Mouse (Mus musculus) heart, adult 8-10 months (tissue): ENCODE measurements around the gene Zfp524. TPM values are rescaled to one million over a fixed set of nuclear protein-coding genes. Genes with fewer than 3 reads are reported as not detected.
"Not testable (repeated sequence)": the region's sequence is repeated elsewhere in the genome, so short reads cannot be mapped to it uniquely, and the experiment has no call there.

Source experiments
- DNase-seq: peaks from one replicate; pipeline ENCODE4 v3.0.0; 2022; ENCODE audit warnings: low spot score
- total RNA-seq, 4 experiments: library from RNA; stranded (reverse); gene quantifications; 2 replicates each; pipeline ENCODE4 v1.2.4; 2022

Zfp524 gene
- total RNA-seq, 4 experiments from 2014 or later = 7.2 to 12.1 (median 9.5) TPM

GRCm38 (mm10) chr7:5016057-5016456 is 1.8 kb downstream of the Zfp524 start:
- no peak for DNase-seq

DNA sequence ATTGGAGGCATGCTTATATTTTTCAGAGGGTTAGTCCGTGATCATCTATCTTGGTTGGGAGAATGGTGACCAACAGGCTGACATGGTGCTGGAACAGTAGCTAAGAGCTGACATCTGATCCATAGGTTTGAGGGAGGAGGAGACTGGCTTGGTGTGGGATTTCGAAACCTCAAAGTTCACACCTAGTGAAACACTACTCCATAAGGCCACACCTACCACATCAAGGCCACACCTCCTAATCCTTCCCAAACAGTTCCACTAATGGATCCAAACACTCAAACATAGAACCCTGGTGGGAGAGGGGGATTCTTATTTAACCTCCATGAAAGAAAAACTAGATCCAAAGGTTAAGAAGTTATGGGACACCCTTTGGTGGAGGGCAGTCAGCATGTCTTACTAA is 2.7 kb downstream of the Zfp524 start:
- no peak for DNase-seq

DNA sequence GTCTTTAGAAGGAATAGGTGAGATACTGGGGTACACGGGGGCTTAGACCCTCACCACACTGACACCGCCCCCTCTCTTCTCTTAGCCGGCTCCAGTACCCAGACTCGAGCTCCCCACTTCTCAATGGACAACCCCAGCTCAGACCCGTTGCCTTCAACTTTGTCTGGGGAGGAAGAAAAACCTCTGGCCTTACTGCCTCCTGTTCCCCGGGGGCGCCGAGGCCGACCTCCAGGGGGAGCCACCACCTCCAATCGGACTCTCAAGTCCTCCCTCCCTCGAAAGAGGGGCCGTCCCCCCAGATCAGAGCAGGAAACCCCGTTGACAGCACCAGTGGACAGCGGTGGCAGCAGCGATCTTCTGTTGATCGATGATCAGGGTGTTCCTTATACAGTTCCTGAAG is 3.1 kb downstream of the Zfp524 start:
- no peak for DNase-seq

DNA sequence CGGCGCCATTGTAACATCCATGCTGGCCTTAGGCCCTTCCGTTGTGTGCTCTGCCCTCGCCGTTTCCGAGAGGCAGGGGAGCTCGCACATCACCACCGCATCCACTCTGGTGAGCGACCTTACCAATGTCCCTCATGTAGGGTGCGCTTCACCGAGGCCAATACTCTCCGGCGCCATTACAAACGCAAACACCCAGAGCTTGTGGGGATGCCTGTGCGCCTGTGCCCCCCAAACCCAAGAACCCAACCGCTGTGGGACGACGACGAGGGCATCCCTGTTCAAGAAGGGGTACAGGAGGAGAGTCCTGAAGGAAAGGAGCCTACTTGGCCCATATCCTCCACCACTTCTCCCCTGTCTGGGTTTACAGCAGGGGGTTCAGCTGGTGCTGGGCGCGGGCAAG is 3.7 kb downstream of the Zfp524 start:
- no peak for DNase-seq

DNA sequence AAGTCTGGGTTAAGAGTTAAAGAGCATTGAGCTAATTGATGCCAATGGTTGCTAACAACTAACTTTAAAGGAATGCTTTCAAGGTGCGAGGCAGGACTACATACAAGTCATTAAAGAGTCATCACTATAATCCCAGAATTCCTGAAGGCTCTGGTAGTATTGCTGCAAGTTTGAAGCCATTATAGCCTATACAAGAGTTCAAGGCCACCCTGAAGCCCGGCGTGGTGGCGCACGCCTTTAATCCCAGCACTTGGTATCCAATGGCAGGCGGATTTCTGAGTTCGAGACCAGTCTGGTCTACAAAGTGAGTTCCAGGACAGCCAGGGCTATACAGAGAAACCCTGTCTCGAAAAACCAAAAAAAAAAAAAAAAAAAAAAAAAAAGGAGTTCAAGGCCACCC is 5.4 kb downstream of the Zfp524 start:
- DNase-seq = not testable (repeated sequence)

DNA sequence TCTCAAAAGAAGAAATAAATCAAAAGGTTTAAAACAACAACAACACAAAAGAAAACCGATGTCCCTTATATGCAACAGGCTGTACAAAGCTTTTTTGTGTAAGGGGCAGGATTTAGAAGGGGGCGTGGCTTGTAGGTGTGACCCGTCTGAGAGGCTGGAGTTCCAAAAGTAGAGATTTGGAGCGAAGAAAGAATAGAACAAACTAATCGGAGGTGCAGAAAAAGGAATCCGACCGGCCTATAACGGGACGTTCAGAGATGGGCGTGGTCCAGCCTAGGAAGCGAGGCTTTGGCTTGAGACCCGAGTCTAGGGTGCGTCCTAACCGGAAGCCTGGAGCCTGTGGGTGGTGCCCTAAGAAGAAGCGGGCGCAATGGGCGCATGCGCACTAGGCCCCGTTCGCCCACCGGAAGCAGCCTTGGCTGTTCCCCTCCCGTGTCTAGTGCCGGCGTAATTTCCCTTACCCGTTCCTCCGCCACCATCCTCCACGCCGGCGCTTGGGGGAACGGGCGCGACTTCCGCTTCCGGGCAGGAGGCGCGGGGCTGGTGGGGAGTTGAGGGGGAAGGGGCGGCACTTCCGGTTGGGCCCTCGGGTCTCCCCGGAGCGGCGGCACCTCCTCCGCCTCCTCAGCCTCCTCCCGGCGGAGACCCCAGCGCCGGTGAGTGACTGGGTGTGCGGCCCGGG is 5.9 kb downstream of the Zfp524 start, which contains the start of the genes Zfp865 and Ccdc106:
Gene Zfp865 (plus strand): TSS at position 377 of the 682 bp plus-strand sequence.
Gene Ccdc106 (plus strand): TSS at position 554 of the 682 bp plus-strand sequence.
- DNase-seq = peak; percentile 99

- DNase-seq = no peak
Measured at GRCm38 (mm10) chr7:5020685-5021084, 6.5 kb downstream of the Zfp524 start.

DNA sequence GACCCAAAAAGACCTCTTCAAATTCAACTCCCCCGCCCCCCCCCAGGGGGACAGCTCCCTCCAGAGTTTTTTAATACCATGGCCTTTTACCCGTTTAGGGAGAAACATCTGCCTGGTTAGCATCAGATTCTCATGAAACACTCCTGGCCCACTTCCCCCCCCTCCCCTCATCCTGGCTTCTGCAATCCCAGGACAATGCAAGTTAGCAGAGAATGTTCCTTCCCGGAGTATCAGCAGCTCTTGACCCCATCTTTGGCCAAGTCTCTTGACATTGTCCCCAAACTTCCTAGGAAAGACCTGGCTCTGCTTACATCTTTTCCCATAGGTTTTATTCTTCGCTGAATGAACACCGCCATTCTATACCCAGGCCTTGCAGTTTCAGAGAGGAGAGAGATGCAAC is 7.0 kb downstream of the Zfp524 start:
- no peak for DNase-seq

GRCm38 (mm10) chr7:5029543-5029942 is 15.3 kb downstream of the Zfp524 start:
- DNase-seq = no peak

GRCm38 (mm10) chr7:5029946-5030345 is 15.7 kb downstream of the Zfp524 start:
- DNase-seq = no peak

DNA sequence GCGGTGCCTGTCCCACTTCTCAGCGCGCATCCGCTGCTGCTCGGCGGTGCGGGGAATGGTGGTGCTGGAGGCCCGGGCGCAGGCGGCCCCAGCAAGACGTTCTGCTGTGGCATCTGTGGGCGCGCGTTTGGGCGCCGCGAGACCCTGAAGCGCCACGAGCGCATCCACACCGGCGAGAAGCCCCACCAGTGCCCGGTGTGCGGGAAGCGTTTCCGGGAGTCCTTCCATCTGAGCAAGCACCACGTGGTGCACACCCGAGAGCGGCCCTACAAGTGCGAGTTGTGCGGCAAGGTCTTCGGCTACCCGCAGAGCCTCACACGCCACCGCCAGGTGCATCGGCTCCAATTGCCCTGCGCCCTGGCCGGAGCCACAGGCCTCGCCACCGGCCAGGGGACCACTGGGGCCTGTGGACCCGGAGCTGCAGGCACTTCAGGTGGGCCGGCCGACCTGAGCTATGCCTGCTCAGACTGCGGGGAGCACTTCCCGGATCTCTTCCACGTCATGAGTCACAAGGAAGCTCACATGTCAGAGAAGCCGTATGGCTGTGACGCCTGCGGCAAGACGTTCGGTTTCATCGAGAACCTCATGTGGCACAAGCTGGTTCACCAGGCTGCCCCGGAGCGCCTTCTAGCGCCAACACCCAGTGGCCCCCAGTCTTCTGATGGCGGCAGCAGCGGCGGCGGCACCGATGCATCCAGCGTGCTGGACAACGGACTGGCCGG is 16.5 kb downstream of the Zfp524 start:
- no peak for DNase-seq

GRCm38 (mm10) chr7:5031496-5031895 is 17.3 kb downstream of the Zfp524 start:
- DNase-seq = no peak

- no peak for DNase-seq
Measured at GRCm38 (mm10) chr7:5033818-5034217, 19.6 kb downstream of the Zfp524 start, which contains the start of gene 4632433K11Rik. Gene 4632433K11Rik, plus strand, starts transcription at chr7:5034118.

DNA sequence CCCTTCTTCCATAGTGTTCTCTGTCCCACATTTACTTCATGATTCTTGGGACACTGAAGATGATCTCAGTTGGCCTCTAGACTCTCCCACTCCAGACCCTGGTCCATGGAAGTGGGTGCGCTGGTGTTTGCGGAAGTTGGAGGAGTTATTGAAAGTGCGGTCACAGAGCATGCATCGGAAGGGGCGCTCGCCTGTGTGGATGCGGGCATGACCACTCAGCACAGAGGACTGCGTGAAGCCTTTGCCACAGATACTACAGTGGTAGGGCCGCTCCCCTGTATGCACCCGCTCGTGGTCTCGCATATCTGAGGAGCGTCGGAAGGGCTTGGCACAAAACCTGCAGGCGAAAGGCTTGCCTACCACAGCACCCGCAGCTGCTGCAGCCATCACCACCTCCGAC is 21.4 kb downstream of the Zfp524 start:
- DNase-seq = no peak

DNA sequence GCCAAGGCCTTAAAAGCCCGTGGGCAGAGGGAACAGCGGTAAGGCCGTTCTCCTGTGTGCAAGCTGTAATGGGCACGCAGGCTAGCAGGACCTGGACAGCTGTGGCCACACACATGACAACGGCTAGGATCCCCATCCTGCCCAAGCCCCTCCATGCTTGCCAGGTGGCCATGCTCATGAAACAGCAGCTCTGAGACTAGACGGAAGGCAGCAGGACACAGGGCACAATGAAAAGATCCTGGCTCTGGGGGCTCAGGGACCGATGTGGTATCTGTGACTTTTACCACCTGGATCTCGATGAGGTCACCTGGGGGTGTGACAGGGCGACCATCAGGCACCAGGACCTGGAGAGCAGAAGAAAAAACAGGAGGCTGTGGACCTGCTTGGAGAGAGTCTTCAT is 21.9 kb downstream of the Zfp524 start:
- no peak for DNase-seq

DNA sequence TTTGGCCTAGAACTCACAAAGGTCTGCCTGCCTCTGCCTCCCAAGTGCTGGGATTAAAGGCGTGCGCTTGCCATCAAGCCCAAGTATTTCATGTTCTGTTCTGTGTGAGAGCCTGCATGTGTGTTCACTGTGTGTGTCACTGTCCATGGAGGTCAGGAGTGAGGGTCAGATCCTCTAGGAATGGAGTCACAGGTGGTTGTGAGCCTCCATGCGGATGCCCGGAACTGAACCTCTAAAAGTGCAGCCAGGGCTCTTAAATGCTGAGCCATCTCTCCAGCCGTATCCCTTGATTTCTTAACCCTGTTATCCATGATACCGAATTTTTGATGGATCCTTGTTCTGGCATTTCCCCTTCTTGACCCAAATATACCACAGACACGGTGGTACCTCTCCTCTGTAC is 22.8 kb downstream of the Zfp524 start:
- DNase-seq = no peak

DNA sequence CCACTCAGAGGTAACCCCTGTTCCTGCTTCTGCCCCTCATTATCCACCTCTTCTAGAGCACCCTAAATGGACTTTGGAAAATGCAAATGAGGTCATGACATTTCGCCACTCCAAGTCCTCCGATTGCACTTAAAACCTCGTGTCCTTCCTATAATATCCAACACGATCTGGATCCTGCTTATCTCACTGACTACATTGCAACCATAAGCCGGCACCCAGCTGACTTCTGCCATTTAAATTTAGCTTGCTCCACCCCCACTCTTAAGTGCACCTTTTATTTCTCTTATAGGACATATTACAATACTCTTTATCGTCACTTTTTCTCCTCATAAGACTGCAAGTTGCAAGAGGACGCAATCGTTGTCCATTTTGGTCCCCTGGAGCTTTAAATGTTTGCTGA is 23.3 kb downstream of the Zfp524 start:
- DNase-seq = no peak

GRCm38 (mm10) chr7:5038109-5038732 is 24.0 kb downstream of the Zfp524 start, which contains the start of gene Zfp784:
Gene Zfp784, minus strand, starts transcription at chr7:5038446.
- DNase-seq = peak; percentile 94

DNA sequence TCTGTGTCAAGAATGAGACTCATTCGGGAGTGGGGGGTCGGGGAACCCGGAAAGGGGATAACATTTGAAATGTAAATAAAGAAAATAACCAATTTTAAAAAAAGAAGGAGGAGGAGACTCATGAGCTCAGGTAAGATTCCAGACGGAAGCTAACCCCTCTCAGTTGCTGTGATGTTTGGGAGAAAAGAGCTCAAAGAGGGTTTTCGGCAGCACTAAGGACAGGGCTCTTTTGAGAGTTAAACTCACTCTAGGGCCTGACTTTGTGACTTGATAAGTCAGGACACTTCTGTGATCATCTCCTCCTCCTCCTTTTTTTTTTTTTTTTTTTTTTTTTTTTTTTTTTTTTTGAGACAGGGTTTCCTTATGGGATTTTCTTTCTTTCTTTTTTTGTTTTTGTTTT is 24.7 kb downstream of the Zfp524 start:
- no peak for DNase-seq

DNA sequence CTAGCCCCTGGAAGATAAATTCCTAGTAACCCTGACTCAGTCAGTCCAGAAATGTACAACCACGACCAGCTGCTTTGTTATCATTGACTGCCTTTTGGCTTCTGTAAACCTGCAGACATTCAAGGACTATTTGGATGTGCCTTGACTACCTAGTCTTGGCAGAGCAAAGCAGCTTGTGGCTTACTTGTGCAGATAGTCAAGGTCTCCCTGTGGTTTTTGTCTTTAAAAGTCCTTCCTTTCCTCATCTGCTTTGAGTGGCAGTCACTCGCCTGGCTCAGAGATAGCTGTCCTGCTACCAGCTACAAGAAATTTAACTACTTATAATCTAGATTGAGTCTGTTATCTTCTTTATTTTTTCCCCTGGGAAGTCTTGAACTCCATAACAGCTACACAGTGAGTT is 30.8 kb downstream of the Zfp524 start:
- DNase-seq = no peak

GRCm38 (mm10) chr7:5046112-5046511 is 31.9 kb downstream of the Zfp524 start:
- DNase-seq = no peak

DNA sequence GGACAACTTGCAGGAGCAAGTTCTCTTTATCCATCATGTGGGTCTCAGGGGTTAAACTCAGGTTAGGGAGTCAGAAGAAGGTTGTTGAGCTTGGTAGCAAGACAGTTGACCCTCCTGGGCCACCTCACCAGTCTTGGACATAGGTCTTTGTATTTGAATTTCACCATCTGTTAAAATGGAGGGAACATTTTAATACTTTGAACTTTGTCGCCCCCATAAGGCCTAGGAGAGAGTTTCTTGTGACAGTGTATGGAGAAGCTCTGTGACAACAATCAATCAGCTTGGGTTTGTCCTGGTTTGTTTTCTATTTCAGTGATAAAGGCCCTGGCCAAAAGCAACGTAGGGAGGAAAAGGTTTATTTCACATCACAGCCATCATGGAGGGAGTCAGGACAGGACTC is 33.1 kb downstream of the Zfp524 start:
- DNase-seq = peak; percentile 41
